Mouse (Mus musculus): Measurements from ENCODE around the gene Leng8.

DNA sequence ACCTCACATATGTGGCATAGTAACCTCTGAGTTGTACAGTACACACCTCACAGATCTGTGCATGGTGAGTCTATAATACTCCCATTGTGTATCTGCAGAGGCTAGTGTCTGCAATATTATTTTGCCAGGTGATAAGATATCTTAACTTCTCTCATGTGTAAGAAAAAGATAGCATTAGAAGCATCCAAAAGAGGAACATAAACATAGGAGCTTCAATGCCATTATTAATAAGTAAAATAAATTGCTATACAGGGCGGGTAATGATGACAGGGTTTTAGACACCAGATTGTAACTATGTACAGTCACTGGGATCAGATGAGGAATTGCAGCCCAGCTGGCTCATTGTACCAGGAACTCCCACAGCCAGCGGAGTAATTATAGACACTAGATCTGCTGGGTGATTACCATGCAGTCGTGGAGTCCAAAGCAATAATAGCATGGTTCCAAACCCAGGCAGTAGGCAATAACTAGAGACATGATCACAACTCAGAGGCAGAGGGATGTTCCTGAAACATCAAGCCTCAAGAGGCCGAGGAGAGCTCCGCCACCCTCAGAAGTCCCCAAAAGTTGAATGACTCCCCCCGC is 48.9 kb upstream of the Leng8 start:
- no peak for TF ChIP-seq CTCF (IDR thresholded peaks at IDR 0.05; ENCODE audit: low read depth, low read length)
- no peak for TF ChIP-seq GATA1 (IDR thresholded peaks at IDR 0.05; ENCODE audit: borderline replicate concordance, low read length)
